Mouse (Mus musculus) adrenal gland, postnatal 10 days (tissue): Measurements from ENCODE around the gene Dnmt1. TPM values are rescaled to one million over a fixed set of nuclear protein-coding genes. Genes with fewer than 3 reads are reported as not detected.
"Not testable (repeated sequence)": the region's sequence is repeated elsewhere in the genome, so short reads cannot be mapped to it uniquely, and the experiment has no call there.

Source experiments
- DNase-seq: peaks from one replicate; pipeline ENCODE4 v3.0.0; 2021; ENCODE audit warnings: mixed read lengths
- long read RNA-seq, 2 experiments: library from polyadenylated mRNA; stranded (forward); transcript quantifications; one replicate each; pipeline ENCODE4 v2.0.0; 2021
- total RNA-seq, 2 experiments: library from RNA; stranded (reverse); gene quantifications; 2 replicates each; pipeline ENCODE4 v1.2.3; 2021

Dnmt1 gene
- total RNA-seq: 10 to 100 TPM; 44.9 to 54.7 TPM
- long read RNA-seq, experiment 1, full-length matches to known transcripts: 1 of 29 reads
- long read RNA-seq, experiment 1, partial matches to known transcripts: 21 of 29 reads
- long read RNA-seq, experiment 1, other reads (novel, unspliced or antisense): 7 of 29 reads
- long read RNA-seq, experiment 2, full-length matches to known transcripts: 5 of 15 reads
- long read RNA-seq, experiment 2, partial matches to known transcripts: 7 of 15 reads
- long read RNA-seq, experiment 2, other reads (novel, unspliced or antisense): 3 of 15 reads

DNA sequence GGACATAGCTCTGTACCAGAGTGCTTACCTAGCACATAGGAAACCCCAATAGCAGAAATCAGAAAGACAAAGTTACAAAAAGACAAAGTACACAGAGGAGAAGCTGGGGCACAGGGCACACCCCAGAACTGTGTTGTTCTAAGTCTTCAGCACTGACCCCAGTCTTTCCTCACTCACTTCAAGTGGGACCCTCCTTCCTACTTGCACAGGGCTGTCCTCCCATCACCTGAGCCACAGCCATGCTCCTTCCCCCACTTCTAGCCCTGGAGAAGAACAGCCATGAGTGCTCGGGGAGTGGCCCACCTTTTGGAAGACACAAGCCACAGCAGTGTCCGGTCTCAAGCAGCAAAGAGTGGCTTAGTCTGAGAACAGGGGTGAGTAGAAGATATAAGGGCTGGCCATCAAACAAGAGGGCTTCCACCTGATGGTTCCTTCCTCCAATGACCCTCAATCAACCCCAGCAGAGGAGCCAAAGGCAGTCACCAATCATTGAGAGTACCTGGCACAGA lies at the start of gene Dnmt1:
Dnmt1 (minus strand) TSS at position 459 of the 509 bp plus-strand sequence.
- no peak for DNase-seq

DNA sequence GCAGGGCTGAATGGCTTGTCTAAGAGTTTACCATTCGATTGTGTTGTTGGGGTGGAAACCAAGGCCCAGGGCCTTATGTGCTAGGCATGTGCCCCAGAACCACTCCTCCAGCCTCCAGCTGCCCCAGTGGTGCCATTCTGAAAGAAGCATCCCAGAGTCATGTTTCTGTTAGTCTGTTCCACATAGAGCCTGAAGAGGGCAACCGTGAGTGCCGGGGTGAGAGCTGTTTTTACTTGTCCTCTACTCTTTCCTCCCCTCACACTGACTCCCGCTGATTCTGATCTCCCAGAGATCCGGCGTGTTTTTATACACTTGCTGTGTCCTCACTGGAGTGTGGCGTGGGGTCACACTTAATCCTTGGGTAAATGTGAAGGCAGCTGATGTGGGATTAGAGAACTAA lies 48.3 kb upstream of the Dnmt1 start:
- no peak for DNase-seq

DNA sequence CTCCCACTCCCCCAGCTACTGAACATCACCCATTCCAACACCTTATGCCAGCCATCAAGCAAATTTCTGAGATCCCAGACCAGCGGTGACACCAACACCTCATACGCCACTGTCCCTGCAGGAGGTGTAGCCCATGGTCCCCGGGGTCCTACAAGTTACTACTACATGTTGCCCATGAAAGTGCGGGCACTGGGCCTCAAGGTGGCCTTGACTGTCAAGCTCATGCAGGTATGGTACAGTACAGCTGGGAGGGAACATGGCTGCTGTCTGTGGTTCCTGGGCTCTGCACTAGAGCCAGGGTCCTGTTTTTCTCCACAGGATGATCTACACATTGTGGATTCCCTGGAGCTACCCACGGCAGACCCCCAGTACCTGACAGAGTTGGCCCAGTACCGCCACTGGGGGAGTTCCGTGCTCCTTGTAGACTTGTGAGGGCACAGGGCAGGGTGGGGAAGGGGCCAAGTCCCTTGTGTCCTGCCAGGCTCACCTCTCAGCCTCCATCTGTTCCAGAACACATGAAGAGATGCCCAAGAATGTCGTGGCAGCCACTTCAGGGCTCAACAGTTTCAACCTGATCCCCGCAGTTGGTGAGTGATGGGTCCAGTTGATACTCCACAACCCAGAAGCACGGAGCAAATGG lies 47.7 kb upstream of the Dnmt1 start:
- no peak for DNase-seq

- DNase-seq: peak; percentile 94
These were observed 43.2 kb upstream of the Dnmt1 start, which contains the start of gene Mrpl4 for GRCm38 (mm10) chr9:21002627-21003551. Gene Mrpl4 (plus strand): TSS chr9:21002738.

- DNase-seq: no peak
These were observed 42.6 kb upstream of the Dnmt1 start for GRCm38 (mm10) chr9:21002270-21002626.

DNA sequence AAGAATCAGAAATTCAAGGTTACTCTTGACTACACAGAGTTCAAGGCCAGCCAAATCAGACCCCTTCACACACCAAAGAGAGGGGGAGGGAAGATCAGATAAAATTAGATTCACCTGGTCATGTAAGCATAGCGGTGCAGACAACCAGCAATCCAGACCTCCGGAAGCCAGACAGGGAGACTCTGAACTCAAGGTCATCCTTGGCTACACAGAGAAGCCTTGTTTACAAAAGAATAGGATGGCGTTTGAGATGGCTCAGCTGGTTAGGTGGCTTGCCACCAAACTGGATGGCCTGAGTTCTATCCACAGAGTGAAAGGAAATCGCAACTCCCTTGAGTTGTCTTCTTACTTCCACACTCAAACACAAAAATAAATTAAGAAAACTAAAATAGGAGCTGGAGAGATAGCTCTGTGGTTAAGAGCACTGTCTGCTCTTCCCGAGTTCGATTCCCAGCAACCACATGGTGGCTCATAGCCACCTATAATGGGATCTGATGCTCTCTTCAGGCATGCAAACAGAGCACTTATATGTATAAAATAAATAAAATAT lies 42.0 kb upstream of the Dnmt1 start:
- DNase-seq: no peak

DNA sequence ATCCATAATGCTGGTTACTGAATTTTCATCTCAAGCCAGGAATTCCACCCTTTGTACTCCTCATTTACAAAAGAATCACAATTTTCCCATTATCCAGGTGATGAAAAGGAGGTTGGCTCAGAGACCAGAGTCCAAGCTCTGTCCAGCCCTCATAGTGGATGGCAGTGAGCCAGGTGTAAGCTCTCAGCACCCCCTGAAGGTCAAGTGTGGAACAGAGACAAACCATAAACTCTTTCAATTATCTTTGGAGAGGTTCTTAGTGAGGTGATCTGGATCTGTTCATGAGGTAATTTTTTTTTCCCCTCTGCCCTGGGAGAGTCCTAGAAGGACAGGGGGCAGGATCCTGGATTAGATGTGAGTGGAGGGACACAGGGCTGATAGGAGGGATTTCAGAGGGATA lies 41.1 kb upstream of the Dnmt1 start:
- no peak for DNase-seq

DNA sequence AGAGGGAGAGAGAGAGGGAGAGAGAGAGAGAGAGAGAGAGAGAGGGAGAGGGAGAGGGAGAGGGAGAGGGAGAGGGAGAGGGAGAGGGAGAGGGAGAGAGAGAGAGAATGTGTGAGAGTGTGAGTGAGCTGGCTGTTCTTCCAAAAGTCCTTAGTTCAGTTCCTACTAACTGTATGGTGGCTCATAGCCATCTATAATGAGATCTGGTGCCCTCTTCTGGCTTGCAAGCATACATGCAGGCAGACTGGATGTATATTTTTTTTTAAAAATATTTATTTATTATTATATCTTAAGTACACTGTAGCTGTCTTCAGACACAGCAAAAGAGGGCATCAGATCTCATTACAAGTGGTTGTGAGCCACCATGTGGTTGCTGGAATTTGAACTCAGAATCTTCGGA lies 38.6 kb upstream of the Dnmt1 start:
- DNase-seq: not testable (repeated sequence)

DNA sequence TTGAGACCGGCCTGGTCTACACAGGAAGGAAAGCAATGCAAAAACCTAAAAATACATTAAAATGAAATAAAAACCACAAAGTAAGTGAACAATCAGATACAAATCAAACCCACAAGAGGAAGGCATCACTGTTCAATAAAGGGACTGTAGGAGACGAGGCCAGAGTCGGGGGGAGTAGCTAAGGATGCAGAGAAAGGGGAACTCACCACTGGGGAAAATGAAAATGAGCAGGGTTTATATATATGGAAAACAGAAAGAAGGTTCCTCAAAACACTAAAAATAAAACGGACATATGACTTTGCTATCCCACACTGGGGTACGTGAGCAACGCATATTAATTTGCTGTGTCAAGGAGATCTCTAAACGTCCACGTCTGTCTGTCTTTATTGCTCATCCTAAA lies 37.4 kb upstream of the Dnmt1 start:
- no peak for DNase-seq

DNA sequence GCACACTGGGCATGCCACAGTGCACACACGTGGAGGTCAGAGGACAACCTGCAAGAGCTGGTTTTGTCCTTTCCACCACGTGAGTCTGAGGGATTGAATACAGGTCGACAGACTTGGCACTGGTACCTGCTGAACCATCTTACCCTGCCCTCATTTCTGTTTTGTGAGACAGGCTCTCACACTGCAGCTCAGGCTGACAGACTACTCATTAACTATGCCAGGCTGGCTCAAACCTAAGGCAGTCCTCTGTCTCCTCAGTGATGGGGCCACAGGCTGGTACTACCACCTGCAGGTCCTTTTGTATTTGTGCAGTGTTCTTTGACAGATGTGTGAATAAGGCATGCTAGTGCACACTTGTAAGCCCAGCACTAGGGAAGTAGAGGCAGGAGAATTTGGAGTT lies 35.4 kb upstream of the Dnmt1 start:
- no peak for DNase-seq

DNA sequence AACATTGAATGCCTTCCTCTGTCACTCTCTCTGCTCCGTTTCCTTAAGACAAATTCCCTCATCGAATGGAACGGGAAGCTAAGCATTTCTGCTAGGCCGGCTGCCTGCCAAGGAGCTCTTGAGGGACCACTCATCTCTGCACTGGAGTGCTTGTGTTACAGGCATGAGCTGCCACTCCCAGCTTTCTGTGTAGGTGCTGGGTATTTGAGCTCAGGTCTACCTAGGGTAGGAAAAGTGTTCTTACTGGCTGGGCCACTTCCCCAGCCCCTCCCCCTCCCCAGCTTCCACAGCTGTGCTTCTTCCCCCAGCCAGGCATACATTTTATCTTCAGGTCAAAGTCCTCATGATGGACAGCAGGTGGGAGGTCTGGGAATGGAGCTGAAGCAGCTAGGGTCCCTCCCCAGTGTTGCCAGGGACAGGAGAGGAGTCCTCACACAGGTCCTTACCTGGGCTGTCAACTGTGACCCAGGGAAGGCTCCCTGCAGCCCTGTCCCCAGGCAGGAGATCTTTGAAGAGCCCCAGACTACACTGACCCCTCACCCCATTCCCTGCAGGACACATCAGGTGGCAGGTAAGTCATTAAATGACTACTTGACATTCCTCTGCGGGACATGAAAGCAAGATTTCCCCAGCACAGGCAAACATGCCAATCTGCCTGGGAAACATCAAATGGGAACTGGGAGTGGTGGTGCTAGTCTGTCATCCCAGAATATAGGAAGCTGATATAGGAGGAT lies 33.6 kb upstream of the Dnmt1 start:
- no peak for DNase-seq

GRCm38 (mm10) chr9:20991587-20991986 lies 31.9 kb upstream of the Dnmt1 start:
- DNase-seq: no peak

DNA sequence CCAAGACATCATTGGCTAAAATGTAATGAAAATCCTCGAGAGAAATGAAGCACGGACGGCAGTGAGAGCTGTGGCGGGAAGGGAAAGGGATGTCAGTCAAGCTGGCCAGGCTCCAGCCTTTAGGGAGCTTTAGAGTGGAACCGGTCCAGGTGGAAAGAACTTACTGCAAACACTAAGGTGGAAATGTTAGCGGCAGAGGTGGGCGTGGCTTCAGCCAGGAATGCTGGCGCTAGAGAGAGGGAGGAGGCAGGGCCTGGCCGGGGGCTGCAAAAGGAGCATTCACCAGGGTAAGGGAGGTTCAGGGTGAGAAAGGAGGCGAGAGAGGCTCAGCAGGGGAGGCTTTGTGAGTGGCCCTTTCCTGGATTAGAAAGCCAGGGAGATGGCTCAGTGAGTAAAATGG lies 31.2 kb upstream of the Dnmt1 start:
- peak; percentile 32 for DNase-seq

DNA sequence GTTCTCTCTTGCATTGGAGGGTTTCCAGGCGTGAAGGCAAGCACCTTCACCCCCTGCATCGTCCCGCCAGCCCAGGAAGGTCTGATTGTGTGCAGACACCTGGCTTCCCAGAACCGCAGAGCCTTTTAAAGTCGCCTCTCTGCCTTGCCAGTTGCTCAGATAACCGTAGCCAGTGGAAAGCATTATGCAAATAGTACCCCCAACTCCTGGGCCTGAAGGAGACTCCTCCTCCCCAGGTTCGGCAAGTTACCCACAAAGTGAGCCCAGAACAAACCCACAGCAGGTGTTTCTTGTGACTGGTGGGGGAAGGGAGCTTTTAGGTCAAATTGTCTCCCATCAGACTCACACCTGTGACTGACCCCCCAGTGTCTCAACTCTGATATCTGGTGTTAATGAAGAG lies 28.3 kb upstream of the Dnmt1 start:
- DNase-seq: no peak

DNA sequence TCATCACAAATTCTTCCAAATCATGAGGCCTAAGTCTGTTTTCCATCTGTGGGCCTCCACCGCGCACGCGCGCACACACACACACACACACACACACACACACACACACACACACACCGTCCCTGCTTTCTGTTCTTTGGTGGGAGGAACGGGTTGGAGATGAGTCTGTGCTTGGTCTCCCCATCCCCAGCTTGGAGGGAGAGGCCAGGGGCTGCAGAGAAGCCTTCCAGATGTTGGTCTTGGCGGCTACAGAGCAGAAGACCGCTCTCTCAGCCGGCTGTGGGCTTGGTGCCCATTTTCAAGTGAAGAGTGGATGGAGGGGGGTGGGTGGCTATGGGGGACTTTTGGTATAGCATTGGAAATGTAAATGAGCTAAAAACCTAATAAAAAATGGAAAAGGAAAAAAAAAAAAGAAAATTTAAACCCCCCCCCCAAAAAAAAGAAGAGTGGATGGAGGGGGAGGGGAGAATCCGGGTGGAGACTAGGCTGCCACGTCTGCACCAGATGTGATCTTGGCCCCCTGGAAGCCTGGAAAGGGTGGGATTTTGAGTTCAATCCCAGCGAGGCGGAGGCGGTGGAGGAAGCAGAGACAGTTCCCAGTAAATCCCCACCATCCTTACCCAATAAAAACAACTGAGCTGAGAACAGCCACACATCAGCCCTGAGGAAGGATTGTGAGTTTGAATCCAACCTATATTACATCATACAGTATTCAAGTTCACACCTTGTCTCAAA lies 27.4 kb upstream of the Dnmt1 start:
- no peak for DNase-seq

GRCm38 (mm10) chr9:20983169-20983568 lies 23.5 kb upstream of the Dnmt1 start:
- DNase-seq: no peak

DNA sequence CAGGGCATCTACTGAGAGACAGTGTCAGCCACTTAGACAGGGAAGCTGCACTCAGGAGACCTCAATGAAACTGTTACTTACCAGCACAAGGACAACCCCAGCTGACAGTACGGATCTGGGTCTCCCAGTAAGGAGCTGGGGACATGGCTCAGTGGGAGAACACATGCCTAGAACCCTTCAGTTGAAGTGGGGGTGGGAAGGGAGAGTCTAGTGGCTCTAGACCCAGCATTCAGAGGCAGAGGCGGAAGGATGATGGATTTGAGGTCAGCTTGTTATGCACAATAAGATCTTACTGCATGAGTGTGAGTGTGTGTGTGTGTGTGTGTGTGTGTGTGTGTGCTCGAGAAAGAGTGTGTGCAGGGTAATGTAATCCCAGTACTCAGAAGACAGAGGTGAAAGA lies 22.5 kb upstream of the Dnmt1 start:
- DNase-seq: no peak

- no peak for DNase-seq
These were observed 20.1 kb upstream of the Dnmt1 start for GRCm38 (mm10) chr9:20979769-20980168.

DNA sequence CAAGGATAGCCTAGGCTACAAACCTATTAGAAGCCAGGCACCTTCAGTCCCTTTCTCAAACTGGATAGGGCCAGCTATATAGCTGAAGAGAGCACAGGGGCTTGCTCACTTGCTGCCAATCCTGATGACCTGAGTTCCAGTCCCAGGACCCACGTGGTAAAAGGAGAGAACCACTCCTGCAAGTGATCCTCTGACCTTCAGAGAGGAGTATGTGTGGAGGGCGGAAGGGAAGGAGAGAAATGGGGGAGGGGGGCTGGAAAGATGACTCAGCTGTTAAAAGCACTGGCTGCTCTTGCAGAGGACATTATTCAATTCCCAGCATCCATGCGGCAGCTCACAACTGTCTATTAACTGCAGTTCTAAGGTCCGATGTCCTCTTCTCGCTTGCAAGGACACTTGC lies 19.5 kb upstream of the Dnmt1 start:
- DNase-seq: no peak

GRCm38 (mm10) chr9:20978409-20979095 lies 18.9 kb upstream of the Dnmt1 start:
- DNase-seq: no peak
